Mouse (Mus musculus) left cerebral cortex, adult 11 months (tissue): Measurements from ENCODE around the gene Gstm2.
"Not testable (repeated sequence)": the region's sequence is repeated elsewhere in the genome, so short reads cannot be mapped to it uniquely, and the experiment has no call there.

Experiments
- DNase-seq: peaks from one replicate; pipeline ENCODE4 v3.0.0; 2022; ENCODE audit warnings: low spot score

Gstm2 gene

DNA sequence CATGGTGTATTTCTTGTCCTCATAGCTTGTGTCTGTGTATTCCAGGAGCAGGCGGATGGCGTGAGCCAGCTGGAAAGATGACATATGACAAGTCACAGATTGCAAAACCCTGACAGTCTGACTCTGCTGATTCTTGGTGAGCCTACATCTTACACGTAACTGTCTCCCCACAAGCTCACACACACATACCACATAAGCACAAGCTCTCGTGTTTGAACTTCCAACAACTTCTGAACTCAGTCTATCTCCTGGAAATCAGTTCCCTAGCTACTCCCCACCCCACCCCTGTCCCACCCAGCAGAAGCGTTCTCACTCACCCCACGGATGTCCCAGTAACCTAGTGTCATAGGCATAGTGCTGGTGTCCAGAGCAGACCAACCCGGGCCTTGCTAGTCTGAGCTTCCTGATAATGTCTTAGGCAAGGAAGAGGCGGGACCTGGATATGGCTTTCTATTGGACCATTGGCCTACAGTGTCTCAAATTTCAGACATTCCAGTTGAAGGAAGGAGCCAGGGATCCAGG is at the start of gene Gstm2:
Gstm2 (minus strand) TSS at position 413 of the 522 bp plus-strand sequence.
- DNase-seq, result no peak

DNA sequence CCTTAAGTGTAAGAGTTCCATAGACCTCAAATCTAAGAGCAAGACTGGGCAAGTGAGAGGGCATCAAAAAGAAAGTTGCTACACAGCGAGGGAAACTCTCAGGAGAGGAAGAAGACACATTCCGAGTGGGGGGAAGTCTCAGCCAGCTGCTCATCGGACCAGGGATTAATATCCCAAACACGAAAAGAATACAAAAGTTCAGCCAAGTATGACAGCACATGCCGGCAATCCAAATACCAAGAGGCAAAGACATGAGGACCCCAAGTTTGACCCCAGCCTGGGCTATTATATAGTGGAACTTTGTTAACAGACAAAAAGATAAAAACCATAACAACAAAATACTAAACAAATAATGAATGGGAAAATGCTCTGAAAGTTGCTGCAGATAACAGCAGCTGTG is 46.9 kb upstream of the Gstm2 start:
- DNase-seq, result no peak

DNA sequence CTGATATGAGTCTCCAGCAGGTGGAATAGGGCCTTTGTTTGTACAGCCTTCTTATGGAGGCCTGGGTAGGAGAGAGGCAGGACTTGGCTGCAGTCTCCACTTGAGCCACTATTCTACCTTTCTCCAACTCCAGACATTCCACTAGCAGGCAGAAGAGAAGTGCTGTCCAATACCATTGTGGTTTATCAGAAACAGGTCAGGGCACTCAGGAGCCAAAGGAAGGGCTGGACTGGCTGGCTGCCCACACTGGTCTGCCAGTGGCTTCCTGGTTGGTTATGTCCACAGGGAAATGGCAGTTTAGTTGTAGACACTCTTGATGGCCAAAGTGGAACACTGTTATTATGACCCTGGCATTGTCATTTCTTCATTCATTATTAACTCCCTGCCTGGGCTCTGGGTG is 45.9 kb upstream of the Gstm2 start:
- no peak for DNase-seq

DNA sequence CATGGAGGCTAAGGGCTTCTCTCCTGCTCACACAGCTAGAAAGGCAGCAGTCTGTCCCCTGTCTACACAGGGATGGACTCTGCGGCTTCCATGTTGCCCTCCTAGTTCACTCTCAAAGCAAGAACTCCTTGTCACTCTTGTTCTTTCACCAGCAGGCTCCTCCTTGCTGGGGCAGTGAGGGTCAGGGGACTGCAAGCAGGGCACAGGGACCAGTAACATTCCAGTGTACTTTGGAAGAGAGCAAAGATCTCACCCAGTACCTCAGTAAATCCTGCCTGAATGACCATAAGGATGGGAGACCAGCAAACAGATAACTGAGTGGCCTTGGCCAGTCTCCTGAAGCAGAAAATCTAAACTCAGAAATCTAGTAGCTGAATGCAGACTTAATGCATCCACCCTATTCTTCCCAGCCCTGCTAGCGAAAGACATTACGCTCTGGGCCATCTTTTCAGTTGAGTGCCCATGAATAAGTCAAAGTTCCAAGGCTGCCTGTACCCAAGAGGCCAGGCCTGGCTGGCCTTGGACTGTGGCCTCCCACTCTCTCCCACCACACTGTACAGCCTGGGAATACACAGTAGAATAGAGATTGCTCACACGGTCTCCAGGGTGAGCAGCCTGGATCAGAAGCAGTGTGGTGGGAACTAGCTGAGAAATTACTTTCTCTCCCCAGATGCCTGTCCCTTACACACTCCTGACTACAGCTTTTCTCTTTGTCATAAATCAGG is 42.5 kb upstream of the Gstm2 start:
- no peak for DNase-seq

DNA sequence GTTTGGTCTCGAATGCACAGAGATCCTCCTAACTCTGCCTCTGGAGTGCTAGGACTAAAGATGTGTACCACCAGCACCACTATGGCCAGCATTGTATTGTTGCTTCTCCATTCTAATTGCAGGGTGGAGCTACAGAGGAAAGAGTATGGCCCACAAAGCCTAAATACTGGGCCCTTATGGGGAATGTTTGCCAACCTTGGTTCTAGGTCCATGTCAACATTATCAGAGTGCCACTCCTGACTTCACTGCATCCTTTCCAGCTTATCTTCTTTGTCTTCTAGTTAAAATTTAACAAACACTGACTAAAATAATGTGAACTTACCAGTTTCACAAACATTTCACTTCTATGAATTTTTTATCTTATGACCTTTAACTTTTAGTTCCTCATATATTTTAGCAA is 40.3 kb upstream of the Gstm2 start:
- DNase-seq, result no peak

DNA sequence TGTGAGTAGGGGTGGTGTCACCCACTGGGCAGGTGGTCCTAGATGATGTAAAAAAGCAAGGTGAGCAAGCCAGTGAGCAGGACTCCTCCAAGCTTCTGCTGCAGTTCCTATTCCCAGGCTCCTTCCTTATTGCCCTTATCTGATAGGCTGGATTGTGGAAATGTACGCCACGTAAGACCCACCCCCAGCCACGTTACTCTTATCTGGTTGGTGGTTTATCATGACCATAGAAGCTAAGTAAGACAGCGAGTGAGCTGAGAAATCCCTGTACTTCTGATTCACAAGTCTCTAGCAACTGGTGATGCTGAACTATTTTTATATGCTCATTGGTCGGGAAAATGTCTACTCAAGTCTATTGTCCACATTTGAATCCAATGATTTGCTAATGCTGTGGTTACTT is 39.8 kb upstream of the Gstm2 start:
- no peak for DNase-seq

DNA sequence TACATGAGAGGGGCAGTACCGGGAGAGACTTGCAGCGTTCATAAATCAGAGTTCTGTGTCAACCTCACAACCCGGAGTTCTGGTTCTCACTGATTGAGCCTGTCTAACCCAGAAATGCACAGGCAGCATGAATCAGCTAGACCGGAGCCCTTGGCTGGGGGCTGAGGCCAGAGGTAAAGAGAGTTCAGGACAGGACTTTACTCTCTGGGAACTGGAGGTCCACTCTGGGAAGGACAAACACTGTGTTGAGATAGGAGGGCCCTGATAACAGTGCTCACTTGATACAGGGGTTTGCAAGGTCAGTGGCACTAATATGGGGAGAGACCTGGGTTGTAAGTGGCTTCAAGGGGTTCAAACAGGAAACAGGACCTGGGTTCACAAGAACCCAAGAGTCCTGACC is 39.1 kb upstream of the Gstm2 start:
- DNase-seq, result no peak

DNA sequence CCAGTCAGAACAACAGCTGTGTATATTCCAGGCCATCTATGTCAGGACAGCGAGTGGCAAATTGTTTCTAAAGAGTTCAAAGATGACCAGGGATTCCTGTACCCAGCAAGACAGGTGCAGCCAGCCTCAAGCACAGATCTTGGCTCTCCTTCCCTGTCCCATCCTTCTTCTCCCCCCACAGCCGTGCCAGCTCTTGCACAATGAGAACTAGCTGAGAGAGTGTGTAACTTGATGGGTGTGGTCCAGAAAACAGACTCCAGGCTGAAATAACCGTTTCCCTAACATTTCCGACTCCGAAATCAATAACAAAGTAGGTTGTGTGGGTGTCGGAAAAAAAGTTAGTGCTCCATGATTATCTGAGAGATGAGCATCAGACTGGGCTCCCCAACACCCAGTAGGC is 36.4 kb upstream of the Gstm2 start:
- DNase-seq, result no peak

DNA sequence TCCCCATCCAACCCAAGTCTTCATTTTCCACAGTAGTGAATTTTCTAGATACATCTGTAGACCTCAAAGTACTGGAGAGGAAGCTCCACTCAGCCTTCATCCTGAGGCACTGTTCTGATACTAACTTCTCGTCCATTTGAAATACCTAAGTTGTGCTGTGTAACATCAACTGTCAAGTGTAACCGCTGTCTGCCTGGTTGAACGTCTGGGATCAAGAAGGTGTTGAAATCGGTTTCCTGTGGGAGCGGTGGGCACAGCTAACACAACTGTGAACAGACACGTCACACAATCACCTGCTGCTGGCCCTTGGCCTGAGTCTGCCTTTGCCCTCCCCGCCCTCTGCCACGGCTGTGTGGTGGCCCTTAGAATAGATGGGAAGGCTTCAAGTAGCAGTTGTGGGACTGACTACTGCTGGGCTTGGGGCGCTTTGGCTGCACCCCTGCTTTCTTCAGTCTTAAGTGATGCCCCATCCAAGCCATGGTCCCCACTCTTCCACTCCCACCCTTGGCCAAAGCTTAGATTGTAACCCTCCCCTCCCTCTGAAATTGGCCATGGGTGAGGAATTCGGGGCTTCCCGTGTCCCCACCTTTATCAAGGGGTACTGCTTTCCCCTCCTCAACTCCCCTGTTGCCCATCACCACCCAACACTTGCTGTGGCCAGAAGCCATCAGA is 34.2 kb upstream of the Gstm2 start:
- not testable (repeated sequence) for DNase-seq

DNA sequence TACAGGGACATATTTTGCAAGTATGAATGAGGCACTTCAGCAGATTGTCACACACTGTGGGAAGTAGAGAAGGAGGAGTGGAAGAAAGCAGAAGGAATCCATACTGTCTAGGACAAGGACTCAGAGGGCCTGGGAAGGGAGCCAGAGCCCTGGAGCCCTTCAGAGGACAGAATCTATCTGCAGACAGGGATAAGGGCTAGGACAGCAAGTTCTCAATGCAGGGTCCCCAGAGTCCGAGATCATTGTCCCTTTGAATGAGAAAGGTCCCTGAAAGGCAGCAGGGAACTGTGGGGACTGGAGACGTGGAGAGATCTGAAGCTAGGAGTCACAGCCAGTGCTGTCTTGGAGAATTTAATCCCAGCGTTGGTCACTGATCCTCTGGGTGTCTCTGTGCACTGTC is 33.0 kb upstream of the Gstm2 start:
- not testable (repeated sequence) for DNase-seq

DNA sequence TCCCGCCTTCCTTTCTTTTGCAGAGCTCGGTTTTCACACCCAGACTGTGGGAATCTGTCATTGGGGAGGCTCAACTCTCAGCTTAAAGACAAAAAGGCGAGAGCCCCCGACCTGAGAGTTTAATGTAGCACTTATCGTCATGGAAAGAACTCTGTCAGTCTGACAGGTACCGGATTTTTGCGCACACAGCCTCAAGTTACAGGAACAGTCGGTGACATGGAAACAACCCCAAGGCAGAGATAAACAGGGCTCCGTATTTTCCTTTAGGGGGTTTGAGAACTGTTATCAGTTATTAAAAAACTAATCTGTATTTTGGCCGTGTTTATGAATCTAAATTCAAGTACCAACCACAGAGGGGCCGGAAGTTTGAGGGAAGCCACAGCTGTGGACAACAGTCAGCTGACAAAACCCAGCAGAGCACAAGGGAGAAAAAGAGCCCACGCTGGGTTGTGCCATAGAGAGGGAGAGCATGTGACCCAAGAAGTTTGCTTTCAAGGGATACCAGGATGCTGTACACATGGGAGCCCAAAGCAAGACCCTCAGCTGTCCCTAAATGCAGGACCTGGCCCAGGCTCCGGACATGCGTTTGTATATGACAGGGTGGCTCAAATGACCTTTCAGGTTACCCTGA is 32.1 kb upstream of the Gstm2 start:
- DNase-seq, result no peak

DNA sequence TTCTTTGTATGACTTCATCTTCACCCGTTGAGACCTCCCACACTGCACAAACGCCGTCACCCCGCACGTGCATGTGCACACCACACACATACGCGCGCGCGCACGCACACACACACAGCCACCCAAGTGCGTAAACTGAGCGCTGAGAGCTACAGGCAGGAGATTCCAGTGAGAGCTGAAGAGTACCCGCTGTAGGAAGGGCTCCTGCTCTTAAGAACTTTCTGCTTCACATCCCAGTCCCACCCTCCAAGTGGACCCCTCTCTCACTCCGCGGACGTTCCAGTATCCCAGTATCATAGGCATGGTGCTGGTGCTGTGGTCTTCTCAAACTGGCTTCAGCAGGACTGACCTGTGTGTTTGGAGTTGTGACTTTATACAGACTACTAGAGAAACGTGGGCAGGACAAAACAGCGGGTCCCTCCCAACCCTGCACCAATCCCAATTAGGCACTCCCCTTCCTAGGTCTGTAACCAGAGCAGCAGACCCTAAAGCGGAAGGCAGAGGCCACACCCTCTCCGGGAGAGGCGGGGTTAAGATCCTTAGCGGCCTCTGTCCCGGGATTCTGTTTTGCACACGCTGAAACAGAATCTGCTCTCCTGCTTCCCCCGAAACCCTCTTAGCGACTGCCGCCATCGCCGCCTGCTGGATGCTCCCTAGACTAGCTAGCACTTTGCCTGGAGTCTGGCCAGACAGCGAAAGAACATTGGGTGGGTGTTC is 31.4 kb upstream of the Gstm2 start, which contains the start of gene Gstm1:
Gstm1 (minus strand) TSS at position 501 of the 717 bp plus-strand sequence.
- peak; percentile 84 for DNase-seq

DNA sequence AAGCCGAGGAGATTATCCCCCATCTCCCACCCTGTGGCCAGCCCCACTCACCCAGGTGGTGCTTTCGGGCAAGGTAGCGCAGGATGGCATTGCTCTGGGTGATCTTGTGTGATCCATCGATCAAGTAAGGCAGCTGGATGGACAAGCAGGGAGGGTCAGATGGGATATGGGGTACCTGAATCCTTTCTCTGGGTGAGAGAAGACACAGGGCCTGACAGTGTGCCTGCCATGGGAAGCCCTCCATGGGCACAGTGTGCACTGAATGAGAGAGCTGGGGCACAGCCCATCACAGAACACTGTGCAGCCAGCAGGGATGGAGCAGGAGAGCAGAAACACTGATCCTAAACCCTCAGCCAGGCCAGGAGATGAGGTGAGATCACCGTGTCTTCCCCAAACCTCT is 30.2 kb upstream of the Gstm2 start:
- not testable (repeated sequence) for DNase-seq

DNA sequence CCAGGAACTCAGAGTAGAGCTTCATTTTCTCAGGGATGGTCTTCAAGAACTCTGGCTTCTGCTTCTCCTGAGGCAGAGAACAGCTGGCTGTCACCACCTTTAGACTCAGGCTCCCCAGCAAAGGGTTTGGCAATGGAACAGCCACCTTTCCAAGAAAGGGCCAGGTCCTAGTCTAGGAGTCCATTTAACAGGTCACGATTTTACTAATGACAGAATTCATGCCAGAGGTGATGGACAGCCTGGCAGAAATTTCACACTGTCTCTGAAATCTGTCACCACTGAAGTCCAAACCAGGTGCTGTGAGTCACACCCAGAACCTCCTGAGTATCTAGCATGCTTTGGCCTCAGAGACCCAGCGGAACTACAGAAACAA is 28.7 kb upstream of the Gstm2 start:
- DNase-seq, result no peak

DNA sequence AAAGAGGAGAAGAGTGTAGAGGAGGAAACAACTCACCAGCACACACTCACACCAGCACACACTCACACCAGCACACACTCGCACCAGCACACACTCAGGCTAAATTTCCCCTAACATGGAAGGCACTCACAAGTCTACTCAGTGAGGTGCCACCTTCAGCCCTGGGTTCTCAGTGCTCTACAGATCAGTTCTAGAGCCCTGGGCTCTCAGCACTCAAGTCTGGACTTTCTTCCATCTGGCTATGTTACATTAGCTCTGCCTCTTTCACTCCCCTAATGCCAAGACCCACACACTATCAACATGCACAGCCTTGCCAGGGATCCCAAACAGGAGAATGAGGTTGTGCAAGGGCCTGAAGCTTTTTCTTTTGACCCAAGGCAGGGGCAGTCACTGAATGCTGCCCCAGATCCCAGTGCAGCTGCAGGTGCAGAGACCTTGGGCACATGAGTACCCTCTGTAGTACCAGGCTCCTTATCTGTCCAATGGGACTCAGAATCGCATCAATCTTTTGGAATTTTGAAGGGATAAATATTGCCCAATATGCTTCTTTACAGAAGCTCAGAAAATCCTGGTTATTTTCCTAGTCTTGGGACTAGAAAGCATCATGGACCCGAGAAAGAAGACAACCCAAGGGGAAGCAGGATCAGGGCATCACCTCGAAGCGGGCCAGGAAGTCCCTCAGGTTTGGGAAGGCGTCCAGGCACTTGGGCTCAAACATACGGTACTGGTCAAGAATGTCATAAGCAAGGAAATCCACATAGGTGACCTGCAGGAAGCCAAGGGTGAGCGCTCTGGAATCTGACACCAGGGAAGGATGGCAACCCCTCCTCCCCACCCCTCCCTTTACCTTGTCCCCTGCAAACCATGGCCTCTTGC is 28.1 kb upstream of the Gstm2 start:
- DNase-seq, result no peak

DNA sequence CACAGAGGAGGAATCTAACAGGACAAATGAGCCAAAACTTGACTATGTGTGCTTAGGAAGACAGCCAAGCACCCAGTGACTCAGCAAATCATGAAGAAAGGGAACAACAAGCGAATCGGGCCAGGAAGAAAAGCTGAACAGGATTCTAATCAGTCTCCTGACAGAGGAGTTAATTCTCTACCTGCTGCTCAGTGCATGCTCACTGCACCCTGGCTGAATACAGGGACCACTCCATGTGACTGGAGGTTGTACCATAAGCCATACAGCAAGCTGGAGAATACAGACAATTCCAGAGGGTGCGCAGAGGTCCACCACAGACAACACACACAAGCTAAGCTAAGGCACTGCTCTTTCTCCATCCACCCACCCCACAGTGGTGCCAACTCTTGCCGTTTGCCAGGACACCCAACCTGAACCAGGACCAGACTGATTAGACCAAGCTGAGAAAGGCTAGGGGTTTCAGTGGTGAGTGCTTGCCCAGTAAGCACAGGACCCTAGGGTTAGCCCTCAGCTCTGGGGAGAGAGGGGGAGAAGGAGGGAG is 27.1 kb upstream of the Gstm2 start:
- DNase-seq, result peak; percentile 38

DNA sequence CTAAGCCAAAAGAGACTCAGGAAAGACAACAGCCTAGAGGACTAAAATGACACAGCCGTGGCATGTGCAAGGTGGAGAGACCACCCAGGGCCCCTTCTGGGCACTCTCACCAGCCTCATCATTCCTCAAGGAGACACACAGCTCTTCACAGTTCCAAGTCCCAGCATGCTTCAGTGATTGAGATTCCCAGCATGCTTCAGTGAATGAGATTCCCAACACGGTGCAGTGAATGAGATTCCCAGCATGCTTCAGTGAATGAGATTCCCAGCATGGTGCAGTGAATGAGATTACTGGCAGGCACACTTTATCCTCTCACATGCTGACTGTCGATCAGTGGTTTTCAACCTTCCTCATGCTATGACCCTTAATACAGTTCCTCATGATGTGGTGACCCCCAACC is 25.3 kb upstream of the Gstm2 start:
- no peak for DNase-seq

DNA sequence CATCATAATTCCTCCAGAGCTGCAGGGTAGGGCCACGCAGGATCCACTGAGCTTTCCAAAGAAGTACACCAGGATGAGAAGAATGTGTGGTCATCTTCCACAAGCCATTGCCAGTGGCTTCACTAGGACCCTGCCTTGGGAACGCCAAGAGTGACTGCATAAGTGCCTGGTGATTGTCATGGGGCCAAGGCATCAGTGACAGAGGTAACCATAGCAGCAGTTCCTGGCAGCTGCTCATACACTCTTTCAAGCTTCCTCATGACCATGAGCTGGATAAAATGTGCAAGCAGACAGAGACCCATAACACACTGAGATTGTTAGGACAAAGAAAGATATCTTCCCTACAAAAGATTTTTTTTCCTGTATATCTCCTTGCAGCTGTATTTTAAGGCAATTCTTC is 24.0 kb upstream of the Gstm2 start:
- DNase-seq, result no peak

DNA sequence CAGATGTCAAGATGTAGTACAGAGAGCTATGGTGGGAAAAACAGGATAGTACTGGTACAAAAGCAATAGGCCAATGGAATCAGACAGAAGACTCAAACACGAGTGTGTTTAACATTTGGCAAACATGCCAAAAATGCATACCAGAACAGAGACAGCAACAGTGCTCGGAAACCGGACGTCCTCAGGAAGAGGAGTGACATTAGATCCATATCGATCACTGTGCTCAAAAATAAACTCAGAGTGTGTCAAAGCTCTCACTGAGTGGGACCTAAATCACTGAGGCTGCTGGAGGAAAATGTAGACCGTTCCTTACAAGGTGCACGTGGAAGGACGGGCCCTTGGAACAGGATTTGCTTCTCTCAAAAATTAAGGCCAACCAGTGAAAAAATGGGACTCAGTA is 15.8 kb upstream of the Gstm2 start:
- DNase-seq, result no peak

DNA sequence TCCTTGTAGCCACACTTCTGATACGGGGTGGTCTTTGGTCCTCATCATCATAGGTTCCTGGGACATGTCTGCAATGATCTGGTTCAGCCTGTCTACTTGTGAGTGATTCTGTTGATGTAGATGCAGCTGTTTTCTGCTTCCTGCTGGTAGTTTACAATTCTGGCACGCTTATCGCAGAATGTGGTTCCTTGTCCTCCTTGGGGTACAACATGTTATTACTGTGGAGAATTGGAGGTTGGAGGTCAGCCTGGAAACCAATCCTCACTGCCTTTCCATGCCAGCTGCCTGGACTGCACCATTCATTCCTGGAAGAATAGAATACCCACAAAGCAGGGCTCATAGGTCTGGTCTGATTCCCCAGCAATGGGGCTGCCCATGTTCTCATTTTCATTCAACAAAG is 13.2 kb upstream of the Gstm2 start:
- no peak for DNase-seq

DNA sequence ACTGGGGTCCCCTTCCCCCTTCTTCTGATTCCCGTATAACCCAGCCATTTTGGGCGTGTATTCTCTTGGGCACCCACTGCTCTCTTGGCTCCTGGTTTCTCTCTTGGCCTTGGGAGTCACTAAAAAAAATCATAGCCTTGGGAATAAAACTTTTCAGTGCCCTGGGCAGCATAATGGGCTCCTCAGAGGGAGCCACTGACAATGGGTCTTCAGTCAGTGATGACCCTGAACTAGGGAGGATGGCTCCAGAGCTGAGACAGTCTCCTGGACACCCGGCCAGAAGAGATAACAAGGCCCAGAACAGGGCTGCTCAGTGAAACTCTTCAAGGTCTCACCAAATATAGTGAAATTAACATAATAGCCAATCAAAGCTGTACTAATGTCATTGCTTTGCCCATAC is 12.3 kb upstream of the Gstm2 start:
- DNase-seq, result no peak
